Mouse (Mus musculus) CD4-positive, CD25-positive, alpha-beta regulatory T cell, adult 4 months (primary cell): ENCODE data around the gene Prss40. TPM values are rescaled to one million over a fixed set of nuclear protein-coding genes. Genes with fewer than 3 reads are reported as not detected.
"Not testable (repeated sequence)": the region's sequence is repeated elsewhere in the genome, so short reads cannot be mapped to it uniquely, and the experiment has no call there.

ENCODE experiments used
- ATAC-seq: one replicate; pipeline ENCODE4 v1.8.0; 2017
- polyA plus RNA-seq, 2 experiments: library from polyadenylated mRNA; unstranded; fragments of 100-300 nt; shearing (Covaris generic); gene quantifications; one replicate each; pipeline ENCODE4 v1.2.1; 2017

Gene Prss40
- polyA plus RNA-seq, 2 experiments from 2014 or later, result not detected

DNA sequence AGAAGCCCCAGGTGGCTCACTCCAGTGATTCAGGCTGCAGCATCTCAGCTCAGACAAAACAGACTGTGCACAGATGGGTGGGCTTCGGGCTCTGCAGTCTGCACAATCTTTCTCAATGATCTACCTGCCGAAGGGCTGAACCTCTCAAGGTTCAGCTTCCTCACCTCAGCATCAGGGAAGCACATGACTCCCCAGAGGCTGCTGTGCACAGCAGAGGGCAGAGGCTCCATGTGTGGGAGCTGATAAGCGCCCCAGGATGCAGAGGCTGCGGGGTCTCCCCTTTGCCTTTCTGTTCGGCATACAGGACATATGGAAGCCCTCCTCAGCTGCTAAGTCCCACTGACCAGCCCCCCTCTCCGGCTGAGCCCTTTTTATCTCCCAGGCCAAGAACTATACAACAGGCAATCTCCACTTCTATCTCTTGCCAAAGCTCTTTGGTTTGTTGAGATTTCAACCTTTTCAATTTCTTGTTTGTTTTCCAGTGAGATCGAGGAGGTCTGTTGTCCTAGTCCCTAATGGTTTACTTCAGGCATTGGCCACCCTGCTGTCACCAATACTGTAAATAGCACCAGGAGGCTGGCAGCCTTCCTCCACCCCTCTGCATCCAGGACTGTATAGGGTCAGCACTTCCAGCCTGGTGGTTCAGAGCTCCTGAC, 25.6 kb downstream of the Prss40 start, which contains the start of gene Cfc1:
Cfc1 (plus strand) TSS at position 606 of the 656 bp plus-strand sequence.
- ATAC-seq, result not testable (repeated sequence)

DNA sequence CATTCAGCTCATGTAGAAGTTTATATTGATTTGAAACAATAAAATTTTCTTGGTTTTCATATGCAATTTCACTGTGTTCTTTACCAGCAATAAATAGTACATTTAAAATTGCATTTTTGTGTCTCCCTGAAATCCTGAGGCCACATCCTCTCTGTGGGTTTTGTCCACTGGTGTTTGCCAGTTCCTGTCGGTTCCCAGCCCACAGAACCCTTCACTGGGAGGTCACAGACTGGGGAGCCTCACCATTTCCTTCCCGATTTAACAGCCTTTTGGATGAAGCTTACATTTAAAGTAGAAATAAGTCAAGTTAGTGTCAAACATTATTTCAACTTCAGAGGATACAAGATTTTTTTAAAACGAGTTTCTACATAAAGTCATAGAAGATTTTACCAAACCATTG, 26.2 kb downstream of the Prss40 start:
- not testable (repeated sequence) for ATAC-seq

DNA sequence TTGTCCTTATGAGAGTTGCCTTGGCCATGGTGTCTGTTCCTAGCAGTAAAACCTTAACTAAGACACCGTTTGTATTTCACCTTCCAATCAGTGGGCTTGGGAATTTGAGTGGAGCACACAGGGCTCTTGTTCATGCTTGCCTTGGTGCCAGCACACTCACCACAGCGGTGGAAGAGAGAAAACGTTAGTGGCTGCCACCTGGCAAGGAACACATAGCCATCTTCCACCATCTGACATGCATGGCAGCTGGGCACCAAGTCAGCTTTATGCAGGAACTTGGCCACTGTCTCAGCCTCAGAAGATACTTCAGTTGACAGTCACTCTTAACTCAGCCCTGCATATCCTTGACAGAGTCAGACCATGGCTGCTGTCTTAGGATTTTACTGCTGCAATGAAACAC, 37.1 kb downstream of the Prss40 start:
- ATAC-seq, result no peak

DNA sequence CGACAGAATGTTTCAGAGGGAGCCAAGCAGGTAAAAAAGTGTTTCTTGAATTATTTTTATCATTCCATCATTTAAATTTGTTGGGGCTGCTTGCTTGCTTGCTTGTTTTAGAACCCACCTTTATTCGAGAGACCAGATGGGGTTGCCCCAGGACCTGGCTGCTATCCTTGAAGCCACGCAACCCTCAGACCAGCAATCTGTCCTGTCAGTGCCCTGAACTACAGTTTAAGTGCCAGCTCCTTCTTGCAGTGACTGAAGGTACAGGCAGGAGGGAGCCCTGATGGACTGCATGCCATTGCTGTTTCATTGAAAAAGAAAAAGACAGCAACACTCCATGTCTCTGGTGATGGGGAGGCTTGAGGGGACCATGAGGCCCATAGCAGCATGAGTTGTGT, 37.9 kb downstream of the Prss40 start:
- no peak for ATAC-seq

DNA sequence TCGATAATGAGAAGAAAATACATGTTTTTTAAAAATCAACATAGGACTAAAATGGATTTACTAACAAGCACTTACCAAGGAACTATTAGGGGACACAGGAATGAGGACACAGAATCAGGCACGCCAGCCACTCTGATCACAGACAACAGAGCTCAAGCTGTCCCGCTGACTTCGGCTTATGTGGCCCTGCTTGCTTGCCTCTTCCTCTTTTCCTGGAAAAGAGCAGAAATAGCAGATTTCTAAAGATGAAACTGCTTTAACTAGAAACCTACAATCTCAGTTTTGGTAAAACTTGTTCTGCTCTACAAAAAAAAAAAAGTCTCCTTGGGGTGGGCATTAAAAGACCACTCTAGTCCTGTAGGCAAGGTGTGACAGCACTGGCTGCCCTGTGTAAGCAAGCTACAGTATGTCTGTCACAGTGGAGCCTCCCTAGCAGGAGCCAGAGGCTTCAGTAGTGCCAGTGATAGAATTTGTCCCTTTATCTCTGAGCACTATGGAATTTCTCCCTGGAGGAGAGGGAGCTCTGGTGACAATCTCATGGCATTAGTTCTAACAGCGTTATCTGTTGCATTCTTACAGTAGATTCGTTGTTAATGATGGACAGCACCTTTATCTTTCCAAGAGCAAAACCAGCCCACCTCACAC, 38.4 kb downstream of the Prss40 start:
- no peak for ATAC-seq

DNA sequence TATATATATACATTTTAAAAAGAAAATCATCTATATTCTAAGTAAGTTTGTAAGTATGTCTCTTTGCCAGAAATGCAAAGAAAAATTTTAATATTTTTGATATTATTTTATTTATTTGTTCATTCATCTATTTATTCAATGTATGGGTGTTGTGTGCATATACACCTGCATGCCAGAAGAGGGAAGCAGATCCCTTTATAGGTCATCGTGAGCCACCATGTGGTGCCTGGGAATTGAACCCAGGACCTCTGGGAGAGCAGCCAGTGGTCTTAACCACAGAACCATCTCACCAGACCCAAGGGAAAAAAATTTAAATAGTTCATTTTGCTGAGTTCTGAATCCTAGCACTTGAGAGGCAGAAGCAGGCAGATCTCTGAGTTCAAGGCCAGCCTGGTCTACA, 42.5 kb downstream of the Prss40 start:
- ATAC-seq, result no peak

DNA sequence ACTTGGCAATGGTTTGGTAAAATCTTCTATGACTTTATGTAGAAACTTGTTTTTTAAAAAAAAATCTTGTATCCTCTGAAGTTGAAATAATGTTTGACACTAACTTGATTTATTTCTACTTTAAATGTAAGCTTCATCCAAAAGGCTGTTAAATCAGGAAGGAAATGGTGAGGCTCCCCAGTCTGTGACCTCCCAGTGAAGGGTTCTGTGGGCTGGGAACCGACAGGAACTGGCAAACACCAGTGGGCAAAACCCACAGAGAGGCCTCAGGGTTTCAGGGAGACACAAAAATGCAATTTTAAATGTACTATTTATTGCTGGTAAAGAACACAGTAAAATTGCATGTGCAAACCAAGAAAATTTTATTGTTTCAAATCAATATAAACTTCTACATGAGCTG, 42.9 kb downstream of the Prss40 start:
- not testable (repeated sequence) for ATAC-seq

DNA sequence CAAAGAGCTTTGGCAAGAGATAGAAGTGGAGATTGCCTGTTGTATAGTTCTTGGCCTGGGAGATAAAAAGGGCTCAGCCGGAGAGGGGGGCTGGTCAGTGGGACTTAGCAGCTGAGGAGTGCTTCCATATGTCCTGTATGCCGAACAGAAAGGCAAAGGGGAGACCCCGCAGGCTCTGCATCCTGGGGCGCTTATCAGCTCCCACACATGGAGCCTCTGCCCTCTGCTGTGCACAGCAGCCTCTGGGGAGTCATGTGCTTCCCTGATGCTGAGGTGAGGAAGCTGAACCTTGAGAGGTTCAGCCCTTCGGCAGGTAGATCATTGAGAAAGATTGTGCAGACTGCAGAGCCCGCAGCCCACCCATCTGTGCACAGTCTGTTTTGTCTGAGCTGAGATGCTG, 43.4 kb downstream of the Prss40 start:
- not testable (repeated sequence) for ATAC-seq

DNA sequence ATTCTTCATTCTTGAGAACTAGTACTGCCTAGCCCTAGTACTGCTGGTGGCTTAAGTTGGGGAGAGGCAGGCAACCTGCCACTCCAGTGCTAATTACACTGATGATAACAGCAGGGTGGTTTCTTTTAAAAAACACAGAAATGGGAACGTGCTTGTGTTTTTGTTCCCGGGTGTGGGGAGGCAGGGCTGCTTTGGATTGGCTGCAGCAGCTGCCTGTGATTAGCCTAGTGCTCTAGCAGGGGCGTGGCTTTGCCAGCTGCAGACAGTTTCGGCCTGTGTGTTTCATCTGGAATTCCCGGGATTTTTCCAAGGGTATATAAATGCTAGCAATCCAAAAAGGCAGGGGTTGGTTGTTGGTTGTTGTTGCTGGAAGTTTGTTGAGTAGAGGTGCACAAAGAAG, 44.1 kb downstream of the Prss40 start:
- no peak for ATAC-seq

DNA sequence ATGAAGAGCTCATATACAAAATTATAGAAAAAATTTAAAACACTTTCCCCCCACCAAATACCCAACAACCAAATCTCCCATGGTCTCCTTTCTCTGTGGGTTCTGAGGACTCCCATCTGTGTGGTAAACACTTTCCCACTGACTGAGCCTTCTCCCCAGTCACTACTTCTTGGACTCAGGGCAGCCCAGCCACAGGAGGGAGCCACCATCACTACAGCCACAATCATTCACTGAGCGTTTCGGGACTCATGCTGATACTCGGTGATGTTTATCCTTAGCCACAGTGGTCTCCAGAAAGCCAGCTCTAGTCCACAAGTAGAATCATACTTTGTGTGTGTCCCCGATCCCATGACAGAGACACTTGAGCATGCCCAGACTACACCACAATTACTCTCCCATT, 47.7 kb downstream of the Prss40 start:
- ATAC-seq, result no peak

DNA sequence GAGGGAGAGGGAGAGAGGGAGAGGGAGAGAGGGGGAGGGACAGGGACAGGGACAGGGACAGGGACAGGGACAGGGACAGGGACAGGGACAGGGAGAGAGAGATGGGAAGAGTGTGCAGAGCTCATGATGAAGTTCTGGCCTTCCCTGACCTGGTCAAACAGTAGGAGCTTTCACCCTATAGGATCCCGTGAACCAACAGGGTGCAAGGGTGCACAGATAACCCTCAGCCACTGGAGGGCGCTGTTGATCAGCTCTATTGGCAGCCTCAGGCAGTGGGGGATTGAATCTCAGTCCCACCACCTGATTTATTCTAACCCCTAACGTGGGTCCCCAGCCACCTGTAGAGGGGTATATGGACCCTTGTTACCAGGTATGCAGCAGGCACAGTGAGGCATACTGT, 49.7 kb downstream of the Prss40 start:
- peak; percentile 65 for ATAC-seq

DNA sequence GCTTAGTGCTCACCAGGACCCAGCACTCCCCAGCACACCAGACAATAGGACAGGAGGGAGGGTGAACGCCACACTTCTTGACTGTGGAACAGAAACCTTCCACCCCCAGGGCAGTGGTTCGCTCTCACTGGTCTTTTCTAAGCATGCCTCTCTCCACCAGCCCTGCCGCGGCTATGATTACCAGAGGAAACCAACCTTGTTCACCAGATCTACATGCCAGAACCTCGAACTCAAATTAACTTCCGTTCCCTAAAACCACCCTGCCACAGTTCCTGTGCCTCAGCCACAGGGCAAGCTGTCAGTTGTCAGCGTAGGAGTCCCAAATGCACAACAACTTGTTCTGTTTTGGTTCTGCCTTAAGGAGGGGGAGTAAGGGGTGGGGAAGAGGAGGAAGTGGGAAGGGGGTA, 50.2 kb downstream of the Prss40 start:
- ATAC-seq, result peak; percentile 91

DNA sequence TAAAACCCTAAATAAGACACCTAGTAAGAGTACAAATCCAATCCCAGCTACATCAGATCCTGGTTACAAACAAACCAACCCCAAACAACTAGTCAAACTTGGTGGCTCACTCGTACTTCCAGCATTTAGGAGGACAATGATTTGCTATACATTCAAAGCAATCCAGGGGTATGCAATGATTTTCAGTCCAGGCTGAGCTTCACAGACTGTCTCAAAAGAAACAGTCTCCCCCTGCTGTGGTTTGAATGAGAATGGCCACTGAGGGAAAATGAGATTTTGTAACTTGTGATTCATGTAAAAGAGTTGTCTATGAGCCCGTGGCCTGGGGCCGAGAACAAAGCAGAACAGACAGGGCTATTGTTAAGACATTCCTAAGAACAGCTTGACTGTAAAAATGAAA, 52.8 kb downstream of the Prss40 start:
- ATAC-seq, result no peak

DNA sequence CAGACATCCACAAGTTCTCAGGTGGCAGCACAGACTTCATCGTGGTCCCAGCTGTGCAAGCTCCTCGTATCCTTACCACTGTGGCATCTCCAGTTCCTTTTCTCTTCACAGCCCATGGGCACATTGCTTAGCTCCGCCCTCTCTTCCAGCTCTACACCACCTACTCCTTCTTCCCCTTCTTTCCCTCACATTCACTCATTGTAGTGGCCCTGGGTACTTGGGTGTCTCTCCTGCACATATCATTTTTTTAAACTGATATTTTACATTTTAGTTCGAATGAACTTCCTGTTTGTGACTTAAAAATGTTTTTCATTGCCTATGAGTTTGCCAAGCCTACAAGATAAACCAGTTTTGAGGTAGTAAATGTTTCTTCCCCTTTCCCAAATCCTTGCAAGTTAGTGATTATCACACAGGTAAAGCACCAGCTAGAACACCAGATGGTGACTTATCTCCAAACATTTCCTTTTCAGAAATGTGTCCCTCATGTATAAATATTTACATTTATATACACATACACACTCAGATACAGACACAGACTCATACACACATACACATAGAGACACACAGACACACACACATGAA, 54.7 kb downstream of the Prss40 start:
- ATAC-seq, result no peak

DNA sequence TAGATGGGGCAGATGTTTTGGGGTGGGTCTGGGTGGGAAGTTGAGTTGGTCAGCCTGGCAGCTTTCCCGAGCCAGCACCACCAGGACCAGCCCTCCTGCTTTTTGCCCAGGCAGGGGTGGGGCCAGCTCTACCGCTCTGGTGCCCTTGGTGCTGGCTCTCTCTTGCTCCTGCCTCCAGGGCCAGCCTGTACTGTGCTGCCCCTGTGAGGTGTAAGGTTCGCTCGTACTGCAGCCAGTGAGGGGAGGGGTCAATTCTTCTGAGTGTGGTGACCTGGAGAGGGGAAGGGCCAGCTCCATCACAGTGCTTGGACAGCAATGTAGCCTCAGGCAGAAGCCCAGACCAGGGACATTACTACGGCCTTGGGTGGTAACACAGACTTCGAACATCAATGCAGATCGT, 55.4 kb downstream of the Prss40 start:
- ATAC-seq, result no peak

DNA sequence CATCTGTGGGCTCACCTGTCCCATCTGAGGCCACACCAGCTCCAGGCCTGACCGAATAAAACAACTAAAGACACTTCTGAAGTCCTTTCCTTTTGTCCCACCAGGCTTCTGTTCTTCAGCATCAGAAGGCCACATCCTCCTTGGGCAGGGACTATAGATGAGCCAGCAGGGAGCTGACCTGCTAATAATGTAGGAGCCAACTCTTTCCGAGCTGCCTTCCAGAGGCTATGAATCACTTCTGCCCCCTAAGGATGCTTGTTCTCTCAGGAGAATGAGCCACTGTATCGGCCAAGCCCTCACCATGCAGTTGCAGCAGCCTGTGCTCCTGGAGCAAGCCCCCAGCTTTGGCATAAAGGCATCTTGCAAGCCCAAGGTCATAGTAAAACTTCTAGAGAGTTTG, 57.8 kb downstream of the Prss40 start:
- ATAC-seq, result no peak

Other genes with a start within 250 kb of the Prss40 start
- gene Ccdc115, start 121.3 kb downstream of the Prss40 start, polyA plus RNA-seq, result 10 to 100 TPM; 37.2 to 56.6 TPM
- gene Imp4, start 121.1 kb downstream of the Prss40 start, polyA plus RNA-seq, result 100 to 1,000 TPM; 140 to 143 TPM
- 100 to 1,000 TPM; 127 to 195 TPM for gene Ptpn18, start 101.2 kb downstream of the Prss40 start, polyA plus RNA-seq
- not detected for gene Prss39, start 62.5 kb downstream of the Prss40 start, polyA plus RNA-seq
- gene Cfc1, start 25.3 kb downstream of the Prss40 start, polyA plus RNA-seq, result under 1 TPM in 1 of 2 experiments, not detected in 1; 0.31 TPM
- not detected for gene Amer3, start 18.7 kb upstream of the Prss40 start, polyA plus RNA-seq